Mouse (Mus musculus) spleen, adult 18-20 months (tissue): ENCODE data around the gene 1700007K13Rik.
"Not testable (repeated sequence)": the region's sequence is repeated elsewhere in the genome, so short reads cannot be mapped to it uniquely, and the experiment has no call there.

ENCODE experiments used
- DNase-seq, 2 experiments: peaks; one replicate each; pipeline ENCODE4 v3.0.0; 2022; ENCODE audit warnings: mixed read lengths in 2 of 2

1700007K13Rik gene

GRCm38 (mm10) chr2:28465836-28466518 lies at the start of gene 1700007K13Rik:
Gene 1700007K13Rik, minus strand, starts transcription at chr2:28466332.
- peak in 1 of 2 experiments; percentile 41 for DNase-seq

- DNase-seq = peak; percentile 66 to 89
These were observed 48.4 kb upstream of the 1700007K13Rik start for GRCm38 (mm10) chr2:28514489-28514888.

- DNase-seq = peak in 1 of 2 experiments; percentile 47
These were observed 47.6 kb upstream of the 1700007K13Rik start for GRCm38 (mm10) chr2:28513431-28514370.

DNA sequence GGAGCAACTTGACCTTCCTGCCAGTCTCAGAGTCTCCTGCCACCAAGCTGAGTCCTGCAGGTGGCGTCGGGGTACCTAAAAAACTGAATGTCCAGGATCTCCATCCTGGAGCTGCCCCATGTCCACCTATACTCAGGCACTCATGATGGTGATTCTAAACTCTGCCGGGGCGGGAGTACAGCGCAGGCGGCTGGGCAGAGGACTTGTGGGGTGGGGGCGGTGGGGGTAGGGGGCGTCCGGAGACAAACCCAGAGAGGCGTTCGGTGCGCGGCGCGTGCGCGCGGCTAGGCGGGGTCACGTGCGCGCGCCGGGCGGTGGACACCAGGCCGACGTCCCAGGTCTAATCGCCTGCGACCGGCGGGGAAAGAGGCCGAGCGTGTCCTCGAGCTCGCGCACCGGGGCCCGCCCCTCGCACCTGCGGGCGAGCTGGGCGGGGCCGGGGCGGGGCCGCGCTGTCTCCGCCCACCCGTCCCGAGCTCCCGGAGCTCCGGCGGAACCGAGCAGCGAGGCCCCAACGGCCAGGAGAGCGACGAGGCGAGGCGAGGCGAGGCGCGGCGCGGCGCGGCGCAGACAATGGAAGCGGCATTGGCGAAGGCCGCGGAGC lies 46.8 kb upstream of the 1700007K13Rik start, which contains the start of gene Ralgds:
TSS of gene Ralgds (plus strand) at position 328 of the 604 bp plus-strand sequence.
- DNase-seq = peak; percentile 64 to 71

GRCm38 (mm10) chr2:28511600-28511999 lies 45.5 kb upstream of the 1700007K13Rik start:
- DNase-seq = not testable (repeated sequence)

DNA sequence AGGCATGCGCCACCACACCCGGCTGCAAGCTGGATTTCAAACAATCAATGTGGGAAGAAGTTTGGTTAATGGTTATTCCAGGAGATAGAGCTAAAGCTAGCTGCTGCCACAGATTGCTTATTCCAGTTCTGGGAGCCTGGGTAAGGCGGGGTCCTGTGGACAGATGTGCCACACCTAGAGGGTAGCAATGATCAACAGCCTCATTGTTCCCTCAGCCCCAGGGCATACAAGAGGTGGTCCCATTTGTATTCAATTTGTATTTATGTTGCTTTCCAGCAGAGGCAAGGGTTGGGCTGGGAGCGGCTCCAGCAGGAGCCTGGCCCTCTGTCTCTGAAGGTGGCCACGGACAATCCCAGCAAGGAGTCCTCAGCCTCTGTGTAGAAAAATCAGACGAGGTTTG lies 40.2 kb upstream of the 1700007K13Rik start:
- DNase-seq = no peak

- no peak for DNase-seq
These were observed 39.7 kb upstream of the 1700007K13Rik start, which contains the start of gene Gm10134 for GRCm38 (mm10) chr2:28505795-28506194. Gene Gm10134, plus strand, starts transcription at chr2:28506095.

GRCm38 (mm10) chr2:28504676-28505075 lies 38.5 kb upstream of the 1700007K13Rik start:
- no peak for DNase-seq

GRCm38 (mm10) chr2:28502987-28503386 lies 36.9 kb upstream of the 1700007K13Rik start:
- no peak for DNase-seq

GRCm38 (mm10) chr2:28498431-28498830 lies 32.3 kb upstream of the 1700007K13Rik start:
- DNase-seq = no peak

GRCm38 (mm10) chr2:28497561-28497960 lies 31.4 kb upstream of the 1700007K13Rik start:
- DNase-seq = no peak

DNA sequence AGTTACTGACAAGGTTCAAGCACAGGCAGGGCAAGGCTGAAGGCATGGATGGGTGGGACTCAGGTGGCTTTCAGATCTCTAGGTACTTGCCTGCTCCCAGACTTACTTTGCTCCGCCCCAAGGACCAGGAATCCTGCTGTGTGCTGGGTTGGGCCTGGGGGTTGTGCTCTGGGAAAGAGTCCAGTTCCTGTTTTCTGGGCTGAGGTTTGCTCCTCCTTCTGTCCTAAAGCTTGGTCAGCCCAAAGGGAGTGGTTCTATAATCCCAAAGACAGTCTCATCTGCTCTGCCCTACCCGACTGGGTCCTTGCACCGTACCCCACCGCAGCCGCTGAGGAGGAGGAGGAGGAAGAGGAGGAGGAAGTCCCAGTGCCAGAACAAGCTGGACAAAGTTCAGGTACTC lies 30.5 kb upstream of the 1700007K13Rik start, which contains the start of gene Gbgt1:
TSS of gene Gbgt1 (plus strand) at position 221 of the 400 bp plus-strand sequence.
- DNase-seq = no peak

GRCm38 (mm10) chr2:28495801-28496595 lies 29.9 kb upstream of the 1700007K13Rik start:
- DNase-seq = no peak

DNA sequence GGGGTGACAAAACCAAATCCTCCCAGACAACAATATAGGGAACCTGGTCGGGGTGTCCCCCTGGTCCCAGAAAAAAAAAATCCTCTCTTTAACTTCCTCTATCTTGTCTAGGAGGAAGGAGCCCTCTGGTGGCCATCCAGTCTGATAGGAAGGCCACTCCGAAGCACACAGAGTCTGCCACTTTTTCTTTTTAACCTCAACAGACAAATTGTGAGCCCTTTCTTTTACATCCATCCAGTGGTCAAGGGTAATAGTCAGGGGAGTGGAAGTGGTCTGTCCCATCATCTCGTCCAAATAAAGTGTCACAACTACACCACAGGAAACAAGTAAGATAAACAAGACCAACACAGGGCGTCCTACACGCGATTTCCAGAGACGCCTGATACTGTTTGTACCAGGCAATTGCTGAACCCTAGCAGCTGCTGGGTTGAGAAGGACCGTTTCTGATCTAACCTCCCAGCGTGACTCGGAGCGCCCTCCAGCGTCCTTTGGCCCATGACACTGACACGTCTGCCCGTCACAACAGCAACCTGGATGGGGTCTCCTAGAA lies 29.1 kb upstream of the 1700007K13Rik start:
- DNase-seq = peak in 1 of 2 experiments; percentile 32

GRCm38 (mm10) chr2:28494521-28494920 lies 28.4 kb upstream of the 1700007K13Rik start:
- no peak for DNase-seq

DNA sequence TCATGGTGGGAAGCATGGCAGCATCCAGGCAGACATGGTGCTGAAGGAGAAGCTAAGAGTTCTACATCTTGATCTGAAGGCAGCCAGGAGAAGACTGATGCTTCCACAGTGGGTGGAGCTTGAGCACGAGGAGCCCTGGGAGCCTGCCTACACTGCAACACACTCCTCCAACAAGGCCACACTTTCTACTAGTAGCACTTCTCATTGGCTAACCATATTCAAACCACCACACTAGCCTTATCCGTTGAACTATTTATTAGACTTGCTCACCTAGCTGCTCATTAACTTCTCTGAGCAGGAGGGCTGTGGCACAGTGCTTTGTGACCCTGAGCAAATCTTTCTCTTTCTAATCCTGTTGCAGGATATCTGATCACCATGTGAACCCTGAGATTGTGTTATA lies 17.7 kb upstream of the 1700007K13Rik start:
- no peak for DNase-seq

- no peak for DNase-seq
These were observed 13.4 kb upstream of the 1700007K13Rik start for GRCm38 (mm10) chr2:28479208-28480204.

DNA sequence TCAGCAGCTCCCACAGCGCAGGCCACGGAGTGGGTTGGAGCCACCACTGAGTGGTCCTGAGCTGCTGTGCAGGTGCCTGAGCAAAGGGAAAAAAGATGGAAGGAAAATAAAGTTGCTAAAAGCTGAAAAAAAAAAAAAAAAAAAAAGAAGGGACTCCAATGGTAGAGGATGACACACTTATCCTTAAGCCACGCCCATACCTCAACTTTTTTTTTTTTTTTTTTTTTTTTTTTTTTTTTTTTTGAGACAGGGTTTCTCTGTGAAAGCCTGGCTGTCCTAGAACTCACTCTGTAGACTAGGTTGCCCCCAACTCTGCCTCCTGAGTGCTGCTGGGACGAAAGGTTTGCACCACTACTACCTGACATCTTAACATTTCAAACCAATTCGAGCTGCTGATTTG lies 11.9 kb upstream of the 1700007K13Rik start:
- DNase-seq = not testable (repeated sequence)

DNA sequence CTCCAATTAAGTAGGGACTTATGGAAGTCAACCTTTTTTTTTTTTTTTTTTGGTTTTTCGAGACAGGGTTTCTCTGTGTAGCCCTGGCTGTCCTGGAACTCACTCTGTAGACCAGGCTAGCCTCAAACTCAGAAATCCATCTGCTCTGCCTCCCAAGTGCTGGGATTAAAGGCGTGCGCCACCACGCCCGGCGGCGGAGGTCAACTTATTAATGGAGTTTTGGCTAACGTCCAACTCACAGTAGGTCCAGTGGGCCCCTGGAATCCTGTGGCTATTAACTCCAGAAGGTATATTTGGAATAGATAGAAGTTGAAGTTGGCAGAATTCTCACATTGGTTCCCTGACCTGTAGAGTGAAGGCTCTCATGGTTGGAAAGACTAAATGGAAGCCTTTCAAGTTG lies 5.9 kb upstream of the 1700007K13Rik start:
- not testable (repeated sequence) for DNase-seq

- no peak for DNase-seq
These were observed 4.5 kb upstream of the 1700007K13Rik start for GRCm38 (mm10) chr2:28470591-28470990.
